Mouse (Mus musculus): ENCODE measurements around the gene Stpg3. TPM values are rescaled to one million over a fixed set of nuclear protein-coding genes. Genes with fewer than 3 reads are reported as not detected.

The Stpg3 gene
- polyA plus RNA-seq, 1 experiment from 2014 or later, result 0.11 TPM

- no peak within 1 kb of the TSS for H3K27ac ChIP-seq
- H3K27me3 ChIP-seq, result peaks cover 31% of the 10 kb centered on the region
- no peak within 1 kb of the TSS for H3K4me3 ChIP-seq
- 89% methylated on average over 10 of the region's 10 CpGs for WGBS
- H3K9ac ChIP-seq, result no peak within 1 kb of the TSS
- H3K4me2 ChIP-seq (replicated peaks), result no peak within 1 kb of the TSS
- ATAC-seq (ENCODE audit: low FRiP score, low read depth), result no peak
- no peaks in the 10 kb centered on the region for H3K9me3 ChIP-seq
- H3K36me3 ChIP-seq, result peaks cover 61% of the 10 kb centered on the region
- peaks cover 13% of the 10 kb centered on the region for H3K4me1 ChIP-seq
These were observed 32.0 kb upstream of the Stpg3 start, which contains the start of gene AL732309.1 for GRCm38 (mm10) chr2:25246183-25247072. TSS of gene AL732309.1 (minus strand) at chr2:25246863.

GRCm38 (mm10) chr2:25244144-25244543 lies 29.7 kb upstream of the Stpg3 start:
- Histone ChIP-seq H3K9me3 (no peaks in the 10 kb centered on the region), H3K9ac (no peak overlapping the region), H3K4me2 (replicated peaks) (no peak overlapping the region), H3K4me3 (no peak overlapping the region), H3K36me3 (peaks cover 38% of the 10 kb centered on the region), H3K27me3 (peaks cover 40% of the 10 kb centered on the region), H3K4me1 (peaks cover 24% of the 10 kb centered on the region), H3K27ac (no peak overlapping the region)
- no peak for ATAC-seq (ENCODE audit: low FRiP score, low read depth)
- 83% methylated on average over 4 of the region's 4 CpGs for WGBS

- 74% methylated on average over 8 of the region's 8 CpGs for WGBS
- no peak overlapping the region for H3K27ac ChIP-seq
- peaks cover 24% of the 10 kb centered on the region for H3K4me1 ChIP-seq
- peaks cover 45% of the 10 kb centered on the region for H3K27me3 ChIP-seq
- no peaks in the 10 kb centered on the region for H3K9me3 ChIP-seq
- H3K9ac ChIP-seq, result no peak overlapping the region
- peak overlapping the region; percentile 95; the same call in 1 of the 2 replicates for H3K4me2 ChIP-seq (replicated peaks)
- peaks cover 30% of the 10 kb centered on the region for H3K36me3 ChIP-seq
- no peak overlapping the region for H3K4me3 ChIP-seq
- ATAC-seq (ENCODE audit: low FRiP score, low read depth), result no peak
These were observed 28.9 kb upstream of the Stpg3 start for GRCm38 (mm10) chr2:25243342-25243741.

GRCm38 (mm10) chr2:25242101-25242506 lies 27.7 kb upstream of the Stpg3 start, which contains the start of the genes Rnf208 and Cysrt1:
TSS of gene Rnf208 (plus strand) at chr2:25242255.
TSS of gene Cysrt1 (minus strand) at chr2:25242452.
- peak within 1 kb of the TSS; percentile 58 for H3K4me3 ChIP-seq
- 0% methylated on average over 39 of the region's 59 CpGs for WGBS
- ATAC-seq (ENCODE audit: low FRiP score, low read depth), result no peak
- no peaks in the 10 kb centered on the region for H3K9me3 ChIP-seq
- peaks cover 18% of the 10 kb centered on the region for H3K36me3 ChIP-seq
- H3K4me1 ChIP-seq, result peaks cover 24% of the 10 kb centered on the region
- peaks cover 45% of the 10 kb centered on the region for H3K27me3 ChIP-seq
- H3K4me2 ChIP-seq (replicated peaks), result peak within 1 kb of the TSS; percentile 95
- peak within 1 kb of the TSS; percentile 70 for H3K9ac ChIP-seq
- no peak within 1 kb of the TSS for H3K27ac ChIP-seq

DNA sequence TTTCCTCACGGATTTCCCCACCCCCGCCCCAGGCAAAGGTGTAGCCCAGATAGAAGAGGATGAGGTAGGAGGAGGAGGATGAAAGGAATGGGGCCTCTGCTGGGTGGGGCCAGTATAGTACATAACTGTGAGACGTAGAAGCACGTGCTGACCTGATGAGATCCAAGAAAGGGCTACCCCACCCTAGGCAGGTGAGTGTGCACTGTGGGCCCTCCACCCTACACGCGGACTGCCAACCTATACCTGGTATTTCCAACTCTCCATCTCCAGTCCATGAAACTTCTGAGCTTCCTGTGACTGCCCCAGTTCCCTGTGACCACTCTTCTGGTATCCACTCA lies 27.0 kb upstream of the Stpg3 start:
- H3K4me3 ChIP-seq, result peak overlapping the region; percentile 58
- no peaks in the 10 kb centered on the region for H3K9me3 ChIP-seq
- peaks cover 24% of the 10 kb centered on the region for H3K4me1 ChIP-seq
- H3K9ac ChIP-seq, result peak overlapping the region; percentile 70; the same call in 1 of the 2 replicates
- peak overlapping the region; percentile 95 for H3K4me2 ChIP-seq (replicated peaks)
- ATAC-seq (ENCODE audit: low FRiP score, low read depth), result no peak
- peaks cover 49% of the 10 kb centered on the region for H3K27me3 ChIP-seq
- no peak overlapping the region for H3K27ac ChIP-seq
- peaks cover 13% of the 10 kb centered on the region for H3K36me3 ChIP-seq
- WGBS, result 13% methylated on average over 6 of the region's 6 CpGs

- WGBS, result 2% methylated on average over 29 of the region's 29 CpGs
- peak overlapping the region; percentile 95 for H3K4me2 ChIP-seq (replicated peaks)
- H3K27me3 ChIP-seq, result peaks cover 54% of the 10 kb centered on the region
- H3K9me3 ChIP-seq, result no peaks in the 10 kb centered on the region
- H3K9ac ChIP-seq, result peak overlapping the region; percentile 58
- H3K4me1 ChIP-seq, result peaks cover 24% of the 10 kb centered on the region
- peak overlapping the region; percentile 58 for H3K4me3 ChIP-seq
- H3K36me3 ChIP-seq, result peaks cover 8% of the 10 kb centered on the region
- peak; percentile 80 for ATAC-seq (ENCODE audit: low FRiP score, low read depth)
- peak overlapping the region; percentile 11; the same call in 1 of the 2 replicates for H3K27ac ChIP-seq
These were observed 26.4 kb upstream of the Stpg3 start for GRCm38 (mm10) chr2:25240723-25241437.

DNA sequence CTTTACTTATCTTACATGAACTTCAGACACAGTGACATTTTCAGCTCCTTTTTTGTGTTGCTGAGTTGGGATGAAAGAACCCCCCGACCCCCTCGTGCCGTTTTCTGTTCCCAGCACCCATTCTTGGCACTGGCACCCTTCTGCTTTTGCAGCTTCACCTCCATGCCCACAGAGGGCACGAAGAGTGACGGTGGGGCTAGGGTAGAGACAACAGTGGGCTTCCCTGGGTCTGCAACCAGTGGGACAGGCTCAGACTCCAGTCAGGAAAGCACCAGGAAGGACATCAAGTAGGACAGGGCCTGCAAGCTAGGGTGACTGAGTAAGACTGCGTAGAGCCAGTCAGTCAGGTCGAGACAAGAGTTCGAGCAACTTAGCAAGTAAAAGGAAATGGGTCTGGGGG lies 25.9 kb upstream of the Stpg3 start:
- Histone ChIP-seq H3K9me3 (no peaks in the 10 kb centered on the region), H3K27me3 (peaks cover 55% of the 10 kb centered on the region), H3K36me3 (0 out of 2 replicates have a peak, but pooled peaks cover 2% of the 10 kb centered on the region), H3K4me1 (peaks cover 24% of the 10 kb centered on the region), H3K4me3 (peak overlapping the region; percentile 58), H3K27ac (peak overlapping the region; percentile 11; the same call in 1 of the 2 replicates), H3K9ac (peak overlapping the region; percentile 58), H3K4me2 (replicated peaks) (peak overlapping the region; percentile 95)
- WGBS, result 51% methylated on average over 8 of the region's 8 CpGs
- peak; percentile 22 for ATAC-seq (ENCODE audit: low FRiP score, low read depth)

DNA sequence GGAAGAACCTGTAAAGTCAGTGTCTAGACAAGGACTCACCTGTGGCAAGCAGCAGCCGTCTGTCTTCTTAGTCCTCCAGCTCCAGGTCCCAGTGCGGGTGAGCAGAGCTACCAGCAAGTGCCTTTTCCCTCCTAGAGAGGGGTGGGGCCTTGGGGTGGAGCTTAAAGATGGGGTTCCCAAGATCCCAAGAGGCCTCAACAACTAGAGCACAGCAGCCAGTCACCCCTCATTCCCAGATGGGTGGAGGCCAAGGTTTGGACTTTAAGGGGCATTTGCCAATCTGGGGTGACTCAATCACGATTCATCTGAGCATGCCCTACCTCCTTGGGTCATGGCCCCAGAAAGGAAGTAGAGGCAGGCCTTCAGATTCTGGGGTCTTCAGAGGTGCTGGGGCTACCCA lies 25.3 kb upstream of the Stpg3 start:
- Histone ChIP-seq H3K36me3 (no peaks in the 10 kb centered on the region), H3K9me3 (no peaks in the 10 kb centered on the region), H3K27ac (no peak overlapping the region), H3K4me2 (replicated peaks) (no peak overlapping the region), H3K4me3 (no peak overlapping the region), H3K27me3 (peaks cover 55% of the 10 kb centered on the region), H3K4me1 (peaks cover 24% of the 10 kb centered on the region), H3K9ac (no peak overlapping the region)
- WGBS, result 86% methylated on average over 3 of the region's 3 CpGs
- no peak for ATAC-seq (ENCODE audit: low FRiP score, low read depth)

- ATAC-seq (ENCODE audit: low FRiP score, low read depth), result no peak
- no peaks in the 10 kb centered on the region for H3K9me3 ChIP-seq
- no peaks in the 10 kb centered on the region for H3K36me3 ChIP-seq
- no peak overlapping the region for H3K4me3 ChIP-seq
- peaks cover 24% of the 10 kb centered on the region for H3K4me1 ChIP-seq
- no peak overlapping the region for H3K9ac ChIP-seq
- no peak overlapping the region for H3K27ac ChIP-seq
- peaks cover 51% of the 10 kb centered on the region for H3K27me3 ChIP-seq
- H3K4me2 ChIP-seq (replicated peaks), result no peak overlapping the region
These were observed 23.7 kb upstream of the Stpg3 start for GRCm38 (mm10) chr2:25238106-25238505.

DNA sequence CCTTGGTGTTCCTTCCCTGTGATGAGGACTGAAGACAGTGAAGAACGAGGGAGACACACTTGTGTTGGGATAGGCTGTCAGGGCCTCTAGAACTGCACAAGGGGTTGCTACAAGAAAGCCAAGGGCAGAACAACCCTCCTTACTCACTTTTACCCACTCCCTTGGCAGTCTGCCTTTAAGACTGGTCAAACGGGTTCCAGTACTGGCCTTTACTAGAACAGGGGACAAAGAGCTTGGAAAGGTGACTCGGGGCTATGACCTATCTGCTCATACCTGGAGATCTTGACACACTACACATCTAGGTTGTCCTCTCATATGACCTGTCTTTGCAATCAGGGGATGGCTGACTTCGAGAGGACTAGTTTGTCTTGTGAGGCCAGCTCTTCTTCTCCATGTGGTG lies 23.1 kb upstream of the Stpg3 start:
- no peak overlapping the region for H3K9ac ChIP-seq
- 64% methylated on average over 4 of the region's 4 CpGs for WGBS

DNA sequence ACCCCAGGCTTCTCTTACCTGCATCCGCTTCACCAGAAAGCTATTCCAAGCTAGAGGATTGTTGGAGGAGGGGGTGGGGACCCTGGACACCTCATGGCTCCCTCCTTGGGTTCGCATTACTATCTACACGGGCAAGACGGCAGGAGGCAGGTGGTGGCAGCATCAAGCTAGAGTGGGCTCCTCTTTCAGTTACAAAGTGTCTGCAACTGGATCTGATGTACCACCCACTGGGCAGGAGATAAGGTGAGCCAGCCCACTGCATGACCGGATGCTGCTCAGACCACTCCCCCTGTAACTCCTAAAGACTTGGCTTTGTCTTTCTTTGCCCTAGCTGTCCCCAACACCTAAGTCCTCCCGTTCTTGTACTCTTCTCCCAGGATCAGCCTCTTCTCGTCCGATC lies 22.2 kb upstream of the Stpg3 start, which contains the start of gene Rnf224:
TSS of gene Rnf224 (minus strand) at position 174 of the 400 bp plus-strand sequence.
- Histone ChIP-seq H3K9ac (no peak within 1 kb of the TSS), H3K4me1 (peaks cover 12% of the 10 kb centered on the region), H3K4me3 (no peak within 1 kb of the TSS), H3K27ac (no peak within 1 kb of the TSS), H3K36me3 (no peaks in the 10 kb centered on the region), H3K9me3 (no peaks in the 10 kb centered on the region), H3K4me2 (replicated peaks) (no peak within 1 kb of the TSS), H3K27me3 (peaks cover 49% of the 10 kb centered on the region)
- 37% methylated on average over 8 of the region's 8 CpGs for WGBS
- ATAC-seq (ENCODE audit: low FRiP score, low read depth), result no peak

More for the DNA sequence above, 23.1 kb upstream of the Stpg3 start:
- H3K36me3 ChIP-seq, result no peaks in the 10 kb centered on the region
- H3K27ac ChIP-seq, result no peak overlapping the region
- no peak overlapping the region for H3K4me3 ChIP-seq
- peaks cover 50% of the 10 kb centered on the region for H3K27me3 ChIP-seq
- H3K9me3 ChIP-seq, result no peaks in the 10 kb centered on the region
- no peak overlapping the region for H3K4me2 ChIP-seq (replicated peaks)
- ATAC-seq (ENCODE audit: low FRiP score, low read depth), result no peak
- H3K4me1 ChIP-seq, result peaks cover 20% of the 10 kb centered on the region

Data from limb, embryonic 13.5 days (tissue).